Mouse (Mus musculus): ENCODE data around the gene Car10.

- TF ChIP-seq CTCF (IDR thresholded peaks at IDR 0.05; ENCODE audit: low read depth, low read length) (no peak), POLR2A (IDR thresholded peaks at IDR 0.05; ENCODE audit: borderline replicate concordance, low read depth, low read length) (no peak)
Measured at GRCm38 (mm10) chr11:93643006-93643405, 545.2 kb downstream of the Car10 start.

Data from bone marrow macrophage, adult 2 months (primary cell).